Mouse (Mus musculus) neural tube, embryonic 11.5 days (tissue): ENCODE measurements around the gene Tlk2. TPM values are rescaled to one million over a fixed set of nuclear protein-coding genes. Genes with fewer than 3 reads are reported as not detected.

ENCODE experiments used
- ATAC-seq: fragments of 200-750 bp; cut with Nextera tagmentation; 2 replicates; pipeline ENCODE4 v1.8.0; 2017; ENCODE audit warnings: moderate number of reproducible peaks, mild to moderate bottlenecking, moderate TSS enrichment, moderate library complexity; ENCODE audit not compliant: insufficient read depth, low FRiP score, low TSS enrichment
- DNase-seq: peaks from one replicate; pipeline ENCODE4 v3.0.0-alpha.2; 2015; ENCODE audit warnings: low spot score
- H3K27ac ChIP-seq: fragments of 300-500 bp; sonication (generic); 2 replicates; pipeline ENCODE4 v1.5.1; 2014; ENCODE audit warnings: low read depth, mild to moderate bottlenecking, low read length
- H3K27me3 ChIP-seq: fragments of 300-500 bp; sonication (generic); 2 replicates; pipeline ENCODE4 v1.6.1; 2014; ENCODE audit warnings: mild to moderate bottlenecking, low read length, mixed read lengths; ENCODE audit not compliant: control insufficient read depth, insufficient read depth
- H3K36me3 ChIP-seq: fragments of 300-500 bp; sonication (generic); 2 replicates; pipeline ENCODE4 v1.6.1; 2014; ENCODE audit warnings: mild to moderate bottlenecking, low read length, moderate library complexity, mixed read lengths; ENCODE audit not compliant: control insufficient read depth, insufficient read depth
- H3K4me1 ChIP-seq: fragments of 300-500 bp; sonication (generic); 2 replicates; pipeline ENCODE4 v1.6.1; 2014; ENCODE audit warnings: low read length, mixed read lengths; ENCODE audit not compliant: control insufficient read depth, insufficient read depth
- H3K4me2 ChIP-seq: fragments of 300-500 bp; sonication (generic); 2 replicates; pipeline ENCODE4 v1.6.1; 2014; ENCODE audit warnings: low read depth, mild to moderate bottlenecking, moderate library complexity
- H3K4me3 ChIP-seq: fragments of 300-500 bp; sonication (generic); 2 replicates; pipeline ENCODE4 v1.5.1; 2014; ENCODE audit warnings: low read depth, low read length
- H3K9ac ChIP-seq: fragments of 300-500 bp; sonication (generic); 2 replicates; pipeline ENCODE4 v1.6.1; 2014; ENCODE audit warnings: mild to moderate bottlenecking, low read length
- H3K9me3 ChIP-seq: fragments of 300-500 bp; sonication (generic); 2 replicates; pipeline ENCODE4 v1.6.1; 2016; ENCODE audit warnings: low read length; ENCODE audit not compliant: control insufficient read depth
- WGBS: fragments of 180-500 bp; shearing (Covaris S2); extraction: QIAGEN DNeasy Blood & Tissue Kit; methylation state at CpG from one replicate; pipeline ENCODE4 v1.1.7; 2014; 5-methylcytosine and 5-hydroxymethylcytosine counted together
- polyA plus RNA-seq: library from polyadenylated mRNA; unstranded; fragments of >200 nt; fragmentation: Nextera tagmentation; extraction: Ambion mirVana; gene quantifications from 2 replicates; pipeline ENCODE4 v1.2.1, GENCODE M21; 2014

Tlk2 gene
- polyA plus RNA-seq, 1 experiment from 2014 or later = 25.9 TPM

DNA sequence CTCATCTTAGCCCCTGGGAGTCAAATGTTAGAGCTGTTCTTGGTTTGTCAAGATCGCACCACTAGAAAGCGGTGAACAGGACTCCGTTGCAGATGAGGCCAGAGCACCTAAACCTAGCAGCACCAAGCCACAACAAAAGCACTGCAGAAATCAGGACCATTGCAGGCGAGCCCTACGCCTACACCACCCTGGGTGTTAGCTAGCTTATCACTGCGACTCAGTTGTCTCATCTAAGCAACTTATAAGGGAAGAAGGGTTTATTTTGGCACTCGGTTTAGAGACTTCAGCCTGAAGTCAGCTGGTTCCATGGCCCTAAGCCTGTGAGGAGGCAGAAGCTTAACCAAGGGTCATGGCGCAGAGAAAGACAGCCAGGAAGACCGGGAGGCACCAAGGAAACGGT lies 117.5 kb downstream of the Tlk2 start:
- Histone ChIP-seq H3K36me3 (peaks cover 2% of the 10 kb centered on the region; the same call in 1 of the 2 replicates), H3K4me2 (no peak overlapping the region), H3K9ac (no peak overlapping the region), H3K27ac (no peak overlapping the region), H3K9me3 (no peaks in the 10 kb centered on the region), H3K4me1 (peaks cover 11% of the 10 kb centered on the region; the same call in 1 of the 2 replicates), H3K27me3 (no peaks in the 10 kb centered on the region), H3K4me3 (no peak overlapping the region)
- ATAC-seq (no peak), DNase-seq (no peak)
- WGBS = 94% methylated on average over 10 of the region's 10 CpGs

DNA sequence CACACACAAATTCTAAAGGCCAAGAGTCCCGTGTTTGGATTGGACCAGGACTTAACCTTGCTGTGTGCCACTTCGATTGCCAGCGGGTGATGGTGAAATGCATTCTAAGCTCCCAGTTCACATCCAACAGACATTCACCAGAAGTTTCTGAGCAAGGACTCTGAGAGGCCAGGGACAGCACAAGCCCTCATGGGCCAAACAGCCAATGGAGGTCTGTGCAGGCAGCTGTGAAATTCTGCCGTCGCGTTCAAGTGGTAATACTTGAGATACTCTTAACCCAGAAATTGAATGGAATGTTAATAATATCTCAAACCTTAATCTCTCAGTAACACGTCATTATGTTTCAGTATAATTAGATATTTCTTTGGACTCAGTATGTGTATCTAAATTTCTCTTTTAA lies 131.6 kb downstream of the Tlk2 start:
- ATAC-seq (no peak), DNase-seq (no peak)
- no peak overlapping the region for H3K4me2 ChIP-seq
- no peaks in the 10 kb centered on the region for H3K36me3 ChIP-seq
- H3K4me1 ChIP-seq = peaks cover 25% of the 10 kb centered on the region
- no peaks in the 10 kb centered on the region for H3K9me3 ChIP-seq
- H3K27ac ChIP-seq = no peak overlapping the region
- H3K9ac ChIP-seq = no peak overlapping the region
- WGBS = 95% methylated on average over 7 of the region's 7 CpGs
- H3K4me3 ChIP-seq = no peak overlapping the region
- H3K27me3 ChIP-seq = no peaks in the 10 kb centered on the region

DNA sequence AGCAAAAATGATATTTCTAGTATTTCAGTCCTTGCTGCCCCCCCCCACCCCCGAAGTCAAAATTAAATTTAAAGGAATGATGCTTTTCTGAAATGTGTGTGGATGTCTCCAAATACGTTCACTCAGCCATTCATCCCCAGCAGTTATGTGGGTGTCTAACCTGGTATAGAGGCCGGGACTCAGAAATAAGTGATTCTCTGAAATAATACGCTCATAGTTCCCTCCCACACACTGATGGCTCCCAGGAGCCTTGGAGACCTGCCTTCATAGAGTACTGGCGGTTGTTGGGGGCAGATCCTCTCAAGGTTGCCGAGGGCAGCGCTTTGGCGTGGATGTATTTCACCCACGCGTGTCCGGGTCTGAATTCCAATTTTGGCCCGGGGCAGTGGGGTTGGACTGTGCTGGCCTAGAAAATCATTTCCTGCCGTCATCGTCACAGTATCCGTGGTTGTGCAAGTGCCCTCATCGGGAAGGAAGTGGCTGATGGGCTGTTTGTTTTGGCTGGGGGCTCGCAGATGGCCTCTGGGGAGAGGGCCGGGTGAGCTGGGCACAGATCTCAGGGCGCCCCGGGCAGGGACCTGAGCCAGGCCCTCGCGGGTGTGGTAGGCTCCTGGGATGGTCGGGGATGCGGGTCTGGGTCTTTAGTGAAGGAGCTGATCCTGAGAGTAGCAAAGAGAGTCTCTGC lies 132.8 kb downstream of the Tlk2 start:
- H3K9me3 ChIP-seq = no peaks in the 10 kb centered on the region
- H3K4me1 ChIP-seq = peaks cover 25% of the 10 kb centered on the region
- H3K27me3 ChIP-seq = no peaks in the 10 kb centered on the region
- H3K36me3 ChIP-seq = no peaks in the 10 kb centered on the region
- no peak overlapping the region for H3K9ac ChIP-seq
- no peak overlapping the region for H3K4me2 ChIP-seq
- ATAC-seq (no peak), DNase-seq (no peak)
- 62% methylated on average over 24 of the region's 24 CpGs for WGBS
- H3K27ac ChIP-seq = 0 out of 2 replicates have a peak overlapping the region, but pooled peaks have one; percentile 9
- H3K4me3 ChIP-seq = no peak overlapping the region

DNA sequence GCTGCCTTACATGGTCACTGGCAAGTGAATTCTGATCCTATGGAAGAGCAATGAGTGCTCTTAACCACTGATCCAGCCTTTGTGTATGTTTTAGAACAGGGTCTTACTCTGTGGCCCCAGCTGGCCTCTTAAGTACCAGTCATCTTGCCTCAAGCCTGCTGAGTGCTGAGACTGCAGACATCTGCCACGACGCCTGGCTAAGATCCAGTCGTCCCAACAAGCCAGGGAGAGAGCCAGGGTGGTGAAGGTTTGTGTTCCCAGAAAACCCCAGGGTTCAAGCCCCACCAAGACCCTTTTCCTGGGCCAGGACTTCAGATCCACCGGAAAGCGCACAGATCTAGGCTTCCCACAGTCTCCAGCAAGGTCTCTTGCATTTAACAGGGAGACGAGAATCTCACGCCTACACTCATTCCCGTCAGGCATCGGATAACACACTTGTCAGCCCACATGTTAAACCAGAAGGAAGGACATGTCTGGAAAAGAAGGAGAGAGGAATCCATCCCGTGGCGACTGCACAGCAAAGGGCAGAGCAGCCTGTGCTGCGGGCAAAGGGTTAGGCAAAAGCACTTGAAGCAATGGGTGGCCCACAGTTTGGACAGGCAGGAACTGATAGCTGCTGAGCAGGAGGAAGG lies 133.8 kb downstream of the Tlk2 start:
- Histone ChIP-seq H3K4me3 (no peak overlapping the region), H3K4me1 (peaks cover 25% of the 10 kb centered on the region), H3K27ac (peak overlapping the region; percentile 21; the same call in 1 of the 2 replicates), H3K4me2 (no peak overlapping the region), H3K9ac (no peak overlapping the region), H3K27me3 (no peaks in the 10 kb centered on the region), H3K9me3 (no peaks in the 10 kb centered on the region), H3K36me3 (no peaks in the 10 kb centered on the region)
- WGBS = 53% methylated on average over 12 of the region's 12 CpGs
- ATAC-seq = no peak
- DNase-seq = peak; percentile 33

DNA sequence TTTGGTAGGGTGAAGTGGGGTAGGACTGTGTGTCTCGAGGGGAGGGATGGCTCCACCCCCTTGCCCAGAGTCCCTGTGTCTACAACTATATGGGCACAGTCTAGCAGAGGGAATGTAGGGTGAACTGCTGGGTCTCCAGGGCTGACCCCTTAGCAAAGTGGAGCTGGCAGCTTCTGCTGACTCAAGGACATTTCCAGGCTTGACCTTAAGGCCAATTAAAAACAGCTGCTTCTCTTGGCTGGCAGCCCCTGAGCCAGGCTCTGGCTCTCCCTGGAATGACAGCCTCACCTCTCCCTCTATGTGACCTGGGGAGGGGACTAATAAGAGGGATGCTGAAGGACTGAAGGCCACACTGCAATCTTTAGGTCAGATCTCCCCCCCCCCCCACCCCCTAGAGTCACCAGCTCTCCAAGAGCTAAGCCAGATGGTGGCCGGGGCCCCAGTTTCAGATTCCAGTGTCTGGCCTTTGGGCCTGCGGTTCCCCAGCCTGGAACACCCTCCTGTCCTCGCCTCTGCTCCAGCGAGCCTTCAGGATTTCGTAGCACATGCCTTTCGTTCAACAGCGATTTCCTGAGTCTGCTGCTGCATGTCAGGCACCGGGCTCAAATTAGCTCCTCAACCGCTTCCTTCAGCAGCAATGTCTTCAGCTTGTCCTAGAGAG lies 134.5 kb downstream of the Tlk2 start:
- Histone ChIP-seq H3K27ac (no peak overlapping the region), H3K4me3 (no peak overlapping the region), H3K36me3 (no peaks in the 10 kb centered on the region), H3K4me1 (peaks cover 25% of the 10 kb centered on the region), H3K9ac (no peak overlapping the region), H3K9me3 (no peaks in the 10 kb centered on the region), H3K4me2 (no peak overlapping the region), H3K27me3 (no peaks in the 10 kb centered on the region)
- ATAC-seq = no peak
- WGBS = 50% methylated on average over 10 of the region's 10 CpGs
- DNase-seq = peak; percentile 33

DNA sequence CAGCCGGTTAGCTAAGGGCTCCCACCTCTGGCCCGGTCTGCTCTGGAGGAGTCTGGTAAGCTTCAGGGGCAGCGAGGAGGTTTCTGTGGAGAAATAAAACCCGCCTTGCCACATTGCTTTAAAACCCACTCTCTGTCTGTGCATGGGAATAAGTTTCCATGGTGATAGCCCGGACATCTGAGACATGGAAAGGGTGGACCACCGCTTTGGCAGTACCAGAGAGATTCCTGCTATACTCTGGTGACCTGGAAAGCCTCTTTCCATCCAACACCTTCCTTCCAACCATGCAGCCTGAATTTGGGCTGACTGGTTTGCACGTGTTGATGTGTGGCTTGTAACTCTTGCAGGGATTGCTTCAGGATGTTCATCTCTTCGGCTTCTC lies 135.0 kb downstream of the Tlk2 start:
- H3K4me2 ChIP-seq = no peak overlapping the region
- H3K9me3 ChIP-seq = no peaks in the 10 kb centered on the region
- H3K36me3 ChIP-seq = no peaks in the 10 kb centered on the region
- peak; percentile 24 for DNase-seq
- no peak overlapping the region for H3K4me3 ChIP-seq
- no peak overlapping the region for H3K9ac ChIP-seq
- H3K4me1 ChIP-seq = peaks cover 25% of the 10 kb centered on the region
- no peak overlapping the region for H3K27ac ChIP-seq
- ATAC-seq = no peak
- H3K27me3 ChIP-seq = no peaks in the 10 kb centered on the region
- 46% methylated on average over 8 of the region's 8 CpGs for WGBS

DNA sequence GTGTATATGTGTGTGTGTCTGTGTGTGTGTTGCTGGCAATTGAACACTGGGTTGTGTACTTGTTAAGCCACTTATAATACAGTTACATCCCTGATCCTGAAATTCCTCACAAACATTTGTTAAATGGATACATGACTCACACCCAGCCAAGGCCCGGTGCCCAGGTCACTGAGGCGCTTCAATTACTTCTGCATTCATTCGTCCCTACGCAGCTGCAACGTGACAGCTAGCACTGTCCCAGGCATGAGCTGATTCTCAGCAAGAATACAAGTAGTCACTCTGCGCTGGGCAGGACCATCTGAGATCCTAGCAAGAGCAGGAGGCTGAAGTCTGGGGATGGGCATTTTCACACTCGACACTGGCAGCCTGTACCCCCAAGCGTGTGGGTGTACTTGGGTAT lies 136.7 kb downstream of the Tlk2 start:
- no peak for ATAC-seq
- no peak overlapping the region for H3K4me2 ChIP-seq
- H3K9me3 ChIP-seq = no peaks in the 10 kb centered on the region
- peaks cover 25% of the 10 kb centered on the region for H3K4me1 ChIP-seq
- peaks cover 3% of the 10 kb centered on the region; the same call in 1 of the 2 replicates for H3K36me3 ChIP-seq
- H3K27me3 ChIP-seq = no peaks in the 10 kb centered on the region
- 84% methylated on average over 8 of the region's 8 CpGs for WGBS
- no peak overlapping the region for H3K9ac ChIP-seq
- DNase-seq = no peak
- H3K27ac ChIP-seq = no peak overlapping the region
- H3K4me3 ChIP-seq = no peak overlapping the region

DNA sequence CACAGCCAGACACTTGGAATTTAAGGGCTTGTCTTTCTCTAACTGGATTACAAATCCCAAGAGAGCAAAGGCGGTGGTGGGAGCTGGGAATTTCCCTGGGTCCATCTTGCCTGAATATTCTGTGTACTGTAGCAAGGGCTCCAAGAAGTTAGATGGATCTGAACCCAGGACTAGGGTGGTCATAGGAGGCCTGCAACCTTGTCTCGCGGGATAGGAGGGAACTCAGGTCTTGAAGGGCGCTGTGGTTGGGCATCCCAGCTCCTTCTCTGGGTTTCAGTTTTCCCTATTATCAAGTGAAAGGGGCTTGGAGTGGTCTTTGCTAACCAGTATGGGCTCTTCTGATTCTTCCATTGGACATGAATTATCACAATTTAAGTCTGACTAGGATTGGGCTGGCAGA lies 137.5 kb downstream of the Tlk2 start:
- no peak overlapping the region for H3K9ac ChIP-seq
- H3K4me2 ChIP-seq = no peak overlapping the region
- no peaks in the 10 kb centered on the region for H3K9me3 ChIP-seq
- DNase-seq (no peak), ATAC-seq (no peak)
- no peak overlapping the region for H3K27ac ChIP-seq
- 99% methylated on average over 4 of the region's 4 CpGs for WGBS
- H3K4me1 ChIP-seq = peaks cover 25% of the 10 kb centered on the region
- H3K36me3 ChIP-seq = peaks cover 3% of the 10 kb centered on the region; the same call in 1 of the 2 replicates
- no peak overlapping the region for H3K4me3 ChIP-seq
- H3K27me3 ChIP-seq = no peaks in the 10 kb centered on the region
